Mouse (Mus musculus): ENCODE data around the gene Phyhd1.

The Phyhd1 gene

DNA sequence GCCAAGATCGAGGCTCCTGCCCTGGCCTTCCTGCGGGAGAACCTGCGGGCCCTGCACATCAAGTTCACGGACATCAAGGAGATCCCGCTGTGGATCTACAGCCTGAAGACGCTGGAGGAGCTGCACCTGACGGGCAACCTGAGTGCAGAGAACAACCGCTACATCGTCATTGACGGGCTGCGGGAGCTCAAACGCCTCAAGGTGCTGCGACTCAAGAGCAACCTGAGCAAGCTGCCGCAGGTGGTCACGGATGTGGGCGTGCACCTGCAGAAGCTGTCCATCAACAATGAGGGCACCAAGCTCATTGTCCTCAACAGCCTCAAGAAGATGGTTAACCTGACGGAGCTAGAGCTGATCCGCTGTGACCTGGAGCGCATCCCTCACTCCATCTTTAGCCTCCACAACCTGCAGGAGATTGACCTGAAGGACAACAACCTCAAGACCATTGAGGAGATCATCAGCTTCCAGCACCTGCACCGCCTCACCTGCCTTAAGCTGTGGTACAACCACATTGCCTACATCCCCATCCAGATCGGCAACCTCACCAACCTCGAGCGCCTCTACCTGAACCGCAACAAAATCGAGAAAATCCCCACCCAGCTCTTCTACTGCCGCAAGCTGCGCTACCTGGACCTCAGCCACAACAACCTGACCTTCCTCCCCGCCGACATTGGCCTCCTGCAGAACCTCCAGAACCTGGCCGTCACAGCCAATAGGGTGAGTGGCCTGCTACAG, 9.2 kb upstream of the Phyhd1 start:
- DNase-seq = peak; percentile 93

DNA sequence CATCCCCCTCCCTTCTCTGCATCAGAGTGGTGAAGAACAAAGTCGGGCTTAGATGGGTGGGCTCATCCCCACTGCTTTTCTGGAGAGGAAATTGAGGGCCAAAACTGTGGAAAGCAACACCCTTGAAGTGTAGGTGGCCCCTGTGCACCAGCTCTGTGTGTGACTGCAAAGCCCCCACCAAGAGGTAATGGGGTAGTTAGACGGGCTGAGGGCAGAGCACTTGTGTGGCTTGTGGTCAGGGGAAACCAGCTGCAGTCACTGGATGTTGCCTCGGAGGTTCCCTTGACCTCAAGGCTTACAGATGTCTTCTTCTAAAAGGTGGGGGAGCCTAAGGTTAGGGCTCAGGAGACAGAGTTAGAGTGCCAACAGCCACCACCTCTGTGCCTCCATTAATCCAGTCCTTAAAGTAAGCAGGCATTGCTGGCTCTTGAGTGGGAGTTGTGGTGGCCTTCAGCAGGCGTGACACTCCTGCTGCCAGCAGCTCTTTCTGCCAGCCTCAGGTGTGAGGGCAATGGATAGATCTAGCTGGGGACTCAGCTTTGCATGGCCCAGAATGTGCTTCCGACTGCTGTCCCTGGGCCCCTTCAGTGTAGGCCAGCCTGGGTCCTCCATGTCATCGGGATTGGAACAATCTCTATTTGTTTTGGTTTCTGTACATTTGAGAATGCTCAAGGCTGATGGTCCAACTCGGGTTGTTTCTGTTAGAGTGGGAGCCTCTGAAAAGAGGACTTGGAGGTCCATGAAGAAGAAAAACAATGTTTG, 8.1 kb upstream of the Phyhd1 start:
- peak; percentile 94 for DNase-seq

DNA sequence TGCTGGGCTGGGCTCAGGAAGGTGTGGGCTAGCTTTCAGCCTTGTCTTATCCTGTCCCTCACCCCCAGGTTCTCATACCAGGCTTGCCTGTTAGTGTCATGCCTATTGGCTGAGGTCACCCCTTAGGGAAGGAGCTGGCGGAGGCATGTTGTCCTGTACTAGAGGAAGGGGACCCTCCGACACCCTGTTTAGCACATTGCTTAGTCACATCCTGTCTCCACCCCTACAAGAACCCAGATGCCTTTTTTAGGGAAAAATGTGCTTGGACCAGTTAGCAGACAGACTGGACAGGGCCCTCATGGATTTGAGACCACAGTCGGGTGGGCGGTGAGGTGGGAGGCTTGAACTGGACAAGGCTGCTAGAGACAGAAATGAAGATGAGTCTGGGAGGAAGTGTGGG, 7.4 kb upstream of the Phyhd1 start:
- peak; percentile 100 for DNase-seq

DNA sequence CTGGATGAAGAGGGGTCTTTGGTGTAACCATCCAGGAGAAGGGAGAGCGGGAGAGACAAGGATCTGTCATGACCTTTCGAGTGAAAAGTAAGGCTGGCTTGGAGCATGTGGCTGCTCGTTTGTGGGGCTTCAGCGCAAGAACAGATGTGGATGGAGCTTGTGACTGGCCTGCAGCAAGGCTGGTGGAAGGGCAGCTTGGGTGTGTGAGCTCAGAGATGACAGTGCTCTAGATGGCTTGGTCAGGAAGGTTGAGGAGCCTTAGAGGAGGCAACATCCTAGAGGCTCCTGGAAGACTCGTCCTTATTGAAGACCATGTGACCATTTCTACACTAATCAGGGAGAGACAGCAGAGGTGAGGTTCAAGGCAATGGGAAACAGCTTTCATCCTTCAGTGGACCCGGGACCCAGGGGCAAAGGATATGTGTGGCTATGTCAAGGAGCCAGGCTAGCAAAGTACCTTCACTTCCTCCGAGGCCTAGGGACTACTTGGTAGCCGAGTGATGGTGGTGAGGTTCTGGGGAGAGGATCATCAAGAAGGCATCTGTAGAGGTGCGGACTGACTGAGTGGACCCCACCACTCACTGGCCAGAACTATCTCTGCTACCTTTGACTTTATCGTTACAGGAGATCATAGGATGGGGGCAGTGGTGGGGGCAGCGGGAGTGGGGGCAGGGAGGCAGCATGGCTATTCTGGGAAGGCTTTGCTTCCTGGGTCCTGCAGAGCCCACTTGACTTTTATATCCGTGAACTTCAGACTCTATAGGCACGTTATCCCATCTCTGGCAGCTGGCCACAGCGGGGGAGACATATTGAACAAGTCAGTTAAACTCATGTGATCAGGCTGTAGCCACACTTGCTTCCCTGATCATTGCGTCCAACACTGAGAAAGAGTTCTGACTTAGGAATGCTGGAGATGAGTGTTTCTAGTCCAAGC, 6.6 kb upstream of the Phyhd1 start:
- peak; percentile 95 for DNase-seq

DNA sequence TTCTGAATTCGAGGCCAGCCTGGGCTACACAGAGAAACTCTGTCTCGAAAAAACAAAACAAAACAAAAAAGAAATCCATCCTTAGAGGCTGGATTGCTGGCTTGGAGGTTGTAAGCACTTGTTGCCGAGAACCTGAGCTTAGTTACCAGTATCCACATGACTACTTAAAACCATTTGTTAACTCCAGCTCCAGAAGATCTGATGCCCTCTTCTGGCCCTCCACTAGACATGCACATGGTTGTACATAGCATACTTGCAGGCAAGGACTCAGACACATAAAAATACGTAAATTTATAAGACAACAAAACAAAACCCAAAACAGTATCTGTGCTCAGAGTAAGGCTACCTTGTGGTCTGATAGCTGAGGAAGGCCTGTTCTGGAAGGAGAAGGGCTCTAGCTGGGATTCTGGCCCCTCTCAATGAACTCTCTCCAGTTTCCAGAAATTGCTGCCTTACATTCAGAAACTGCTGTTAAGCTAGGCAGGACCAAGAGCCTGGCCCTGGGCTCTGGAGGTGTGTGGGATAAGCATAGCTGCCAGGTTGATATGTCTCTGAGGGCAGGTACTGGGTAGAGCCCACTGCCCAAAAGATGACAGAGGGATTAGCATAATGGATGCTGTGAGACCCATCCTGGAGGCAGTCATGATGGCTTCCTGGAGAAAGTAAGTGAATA, 4.8 kb upstream of the Phyhd1 start:
- peak; percentile 90 for DNase-seq

DNA sequence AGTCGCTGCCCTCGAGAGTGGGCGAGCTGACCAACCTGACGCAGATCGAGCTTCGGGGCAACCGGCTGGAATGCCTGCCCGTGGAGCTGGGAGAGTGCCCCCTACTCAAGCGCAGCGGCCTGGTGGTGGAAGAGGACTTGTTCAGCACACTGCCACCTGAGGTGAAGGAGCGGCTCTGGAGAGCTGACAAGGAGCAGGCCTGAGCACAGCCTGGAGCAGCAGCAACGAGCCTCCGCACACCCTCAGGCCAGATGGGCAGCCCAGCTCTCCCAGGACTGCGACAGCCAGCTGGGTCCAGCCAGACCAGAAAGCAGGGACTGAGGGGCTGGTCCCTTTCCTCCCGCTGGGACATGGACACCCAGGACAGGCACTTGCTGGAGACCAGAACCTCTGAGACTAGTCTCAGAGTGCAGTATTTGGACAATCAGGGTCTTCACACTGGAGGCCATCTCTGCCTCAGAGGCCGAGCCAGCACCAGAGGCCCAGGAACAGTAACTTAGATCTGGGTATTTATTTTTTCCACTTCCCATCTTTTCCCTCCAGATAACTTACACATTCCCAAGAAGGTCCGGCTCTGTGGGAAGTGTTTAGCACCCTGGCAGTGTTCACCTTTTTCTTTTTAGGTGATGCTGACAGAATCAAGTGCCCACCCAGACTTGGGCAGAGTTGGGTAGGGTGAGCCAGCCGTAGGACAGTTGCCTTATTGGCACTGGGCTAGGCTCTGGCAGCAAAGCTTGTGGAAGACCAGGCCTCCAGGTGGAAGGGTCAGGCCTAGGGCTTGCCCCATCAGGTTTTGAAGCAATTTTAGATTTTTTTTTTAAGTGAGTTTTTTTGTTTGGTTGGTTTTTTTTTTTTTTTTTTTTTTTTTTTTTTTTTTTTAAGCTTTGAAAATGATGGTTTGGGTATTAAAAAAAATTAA, 3.8 kb upstream of the Phyhd1 start:
- DNase-seq = peak; percentile 94

DNA sequence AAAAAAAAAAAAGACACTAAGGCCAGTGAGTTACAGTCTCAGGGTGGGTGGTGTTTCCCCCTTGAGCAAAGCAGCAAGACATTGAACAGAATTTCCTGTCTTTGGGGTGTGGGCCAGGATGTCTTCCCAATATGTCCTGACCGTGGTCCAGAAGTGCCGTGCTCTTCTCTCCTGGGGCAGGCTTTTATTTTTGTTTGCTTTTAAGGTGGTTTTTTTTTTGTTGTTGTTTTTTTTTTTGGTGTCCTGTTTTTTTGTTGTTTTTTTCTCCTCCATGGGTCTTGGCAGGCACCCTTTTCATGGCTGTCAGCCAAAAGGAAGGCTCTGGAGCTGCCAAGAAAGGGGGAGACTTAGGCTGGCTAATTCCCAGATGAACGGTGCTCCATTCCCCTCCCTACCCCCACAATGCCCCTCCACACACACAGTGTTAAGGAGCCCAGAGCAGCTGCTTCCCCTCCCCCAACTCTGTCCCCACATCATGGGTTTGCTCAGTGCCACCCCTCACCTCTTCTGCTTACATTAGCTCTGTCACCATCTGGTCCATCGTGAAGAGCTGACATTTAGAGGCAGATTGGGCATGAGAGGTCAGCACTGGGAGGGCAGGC, 3.1 kb upstream of the Phyhd1 start:
- DNase-seq = peak; percentile 97

DNA sequence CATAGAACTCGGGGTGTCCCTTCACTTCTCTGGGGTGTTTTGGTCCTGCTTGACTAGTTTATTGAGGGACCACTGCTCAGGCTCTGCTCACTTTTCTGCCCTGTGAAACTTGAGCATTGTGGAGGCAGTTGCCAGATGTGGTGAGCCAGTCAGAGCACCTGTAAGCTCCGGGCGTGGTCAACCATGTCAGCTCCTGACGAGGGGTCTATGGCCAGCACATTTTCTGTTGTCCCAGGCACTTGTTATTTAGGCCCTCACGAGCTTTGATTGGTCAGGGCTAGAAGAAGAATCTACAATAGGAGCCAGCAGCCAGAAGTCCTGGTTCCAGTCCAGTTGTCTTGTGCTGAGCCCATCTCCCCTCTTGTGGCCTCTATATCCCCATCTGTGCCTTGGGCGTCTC, 2.2 kb upstream of the Phyhd1 start:
- DNase-seq = peak; percentile 93

DNA sequence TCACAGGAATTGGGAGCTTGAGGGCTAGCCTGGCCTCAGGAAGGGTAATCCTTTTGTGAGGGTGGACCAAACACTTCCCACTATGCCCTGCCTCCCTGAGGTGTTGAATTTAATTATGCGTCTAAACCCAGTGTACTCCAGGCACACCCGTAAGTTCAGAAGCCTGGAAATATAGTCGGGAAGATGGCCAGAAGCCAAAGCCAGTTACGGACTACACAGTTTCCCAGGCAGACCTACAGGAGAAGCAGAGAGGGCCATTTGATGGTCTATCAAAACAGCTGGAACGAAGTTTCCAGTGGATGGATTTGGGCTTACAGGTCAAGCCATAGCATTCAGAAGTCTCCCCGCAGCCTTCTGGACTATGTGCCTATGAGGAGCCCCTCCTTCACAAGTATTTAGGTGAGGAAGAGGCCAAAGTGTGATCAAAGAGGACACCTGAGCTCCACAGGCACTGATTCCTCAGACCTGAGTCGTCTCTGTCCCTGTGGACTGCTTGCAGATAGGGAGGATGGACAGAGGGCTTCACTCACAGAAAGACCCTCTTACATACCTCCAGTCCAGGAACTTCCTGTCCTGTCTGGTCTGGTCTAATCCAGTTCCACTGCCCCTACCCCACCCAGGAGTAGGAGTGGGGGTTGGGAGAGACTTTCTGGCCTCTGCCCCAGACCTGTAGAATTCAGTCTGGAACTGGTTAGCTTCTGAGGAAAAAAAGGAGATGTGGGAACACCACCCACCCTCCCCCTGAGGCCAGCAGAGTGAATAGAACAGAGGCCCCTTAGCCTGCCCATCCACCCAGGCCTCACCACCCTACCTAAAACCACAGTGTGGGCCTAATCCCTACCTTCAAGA, 1.1 kb upstream of the Phyhd1 start:
- peak; percentile 95 for DNase-seq

DNA sequence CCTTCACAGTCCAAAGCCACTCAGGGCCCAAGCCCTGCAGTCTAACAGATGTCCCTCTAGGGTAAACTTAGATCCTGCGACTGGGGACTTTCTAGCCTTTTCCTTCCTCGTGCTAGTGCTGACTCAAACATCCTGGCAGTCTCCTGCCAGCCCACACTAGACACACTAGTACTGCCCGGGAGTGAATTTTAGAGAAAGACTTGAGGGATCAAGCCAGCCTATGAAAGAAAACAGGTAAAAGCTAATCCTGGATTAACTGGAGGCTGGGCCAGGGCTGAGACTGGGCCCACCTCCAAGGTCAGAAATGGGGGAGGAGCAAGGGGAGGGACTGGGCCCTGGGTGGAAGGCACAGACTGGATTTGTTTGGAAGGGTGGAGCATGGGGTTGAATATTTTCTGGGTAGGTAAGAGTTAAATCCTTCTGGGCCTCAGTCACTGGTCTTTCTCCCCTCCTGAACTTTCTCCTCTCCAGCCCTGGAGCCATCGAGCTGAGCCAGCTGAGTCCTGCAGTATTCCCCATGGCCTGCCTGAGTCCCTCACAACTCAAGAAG, 464 bp downstream of the Phyhd1 start:
- DNase-seq = peak; percentile 98

DNA sequence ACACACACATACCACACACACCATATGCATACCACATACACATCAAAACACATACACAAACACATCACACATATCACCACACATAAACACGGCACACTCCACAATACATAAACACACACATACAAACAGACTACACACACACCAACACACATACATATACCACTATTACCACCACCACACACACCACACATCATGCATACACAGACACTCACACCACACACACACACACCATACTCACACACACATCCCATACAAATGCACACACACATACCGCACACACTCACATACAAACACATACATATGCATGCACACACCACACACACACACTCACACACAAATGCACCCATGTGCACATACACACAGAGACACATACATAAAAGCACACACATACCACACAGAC, 1.5 kb downstream of the Phyhd1 start:
- no peak for DNase-seq

DNA sequence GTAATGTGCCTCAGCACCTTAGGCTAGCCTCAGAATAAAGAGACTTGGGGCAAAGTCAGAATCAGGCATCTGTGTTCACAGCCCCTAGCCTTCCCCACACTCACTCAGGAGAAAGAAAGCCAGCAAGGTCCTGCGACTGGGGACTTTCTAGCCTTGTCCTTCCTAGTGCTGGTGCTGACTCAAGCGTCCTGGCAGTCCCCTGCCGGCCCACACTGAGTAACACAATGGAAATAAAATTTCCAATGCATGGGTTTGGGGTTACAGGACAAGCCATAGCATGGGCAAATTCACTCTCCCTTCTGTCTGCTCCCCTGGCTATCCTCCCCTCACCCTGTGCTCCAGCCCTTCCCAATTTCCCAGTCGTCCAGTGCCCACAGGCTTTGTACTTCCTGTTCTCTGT, 2.4 kb downstream of the Phyhd1 start:
- peak; percentile 93 for DNase-seq

DNA sequence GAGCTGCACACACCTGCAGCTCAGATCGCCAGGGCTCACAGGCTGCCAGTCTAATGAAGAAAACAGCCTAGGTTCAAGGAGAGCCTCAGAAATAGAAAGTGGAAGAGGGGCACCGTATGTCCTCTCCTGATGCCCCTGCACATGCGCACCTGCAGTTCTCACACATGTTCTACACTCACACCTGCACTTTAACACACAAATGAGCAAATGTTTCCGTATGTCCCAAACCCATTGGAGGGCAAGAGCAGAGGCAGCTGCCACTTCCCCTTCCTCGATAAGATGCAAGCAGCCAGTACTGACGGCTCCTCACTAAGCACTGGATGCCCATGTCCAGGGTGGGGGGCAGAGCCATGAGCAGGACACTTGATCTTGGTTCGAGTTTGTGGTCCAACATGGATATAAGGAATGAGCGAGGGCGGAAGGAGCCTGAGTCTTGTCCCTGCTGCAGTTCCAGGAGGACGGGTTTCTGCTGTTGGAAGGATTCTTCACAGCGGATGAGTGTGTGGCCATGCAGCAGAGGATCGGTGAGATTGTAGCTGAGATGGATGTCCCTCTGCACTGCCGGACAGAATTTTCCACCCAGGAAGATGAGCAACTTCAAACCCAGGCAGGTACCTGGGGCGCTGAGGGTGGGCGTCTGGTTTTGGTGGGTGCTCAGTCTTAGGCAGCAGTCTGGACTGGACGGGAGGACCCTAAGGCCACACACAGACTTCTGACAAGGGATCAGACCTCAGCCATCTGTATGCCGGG, 3.4 kb downstream of the Phyhd1 start:
- DNase-seq = peak; percentile 95

DNA sequence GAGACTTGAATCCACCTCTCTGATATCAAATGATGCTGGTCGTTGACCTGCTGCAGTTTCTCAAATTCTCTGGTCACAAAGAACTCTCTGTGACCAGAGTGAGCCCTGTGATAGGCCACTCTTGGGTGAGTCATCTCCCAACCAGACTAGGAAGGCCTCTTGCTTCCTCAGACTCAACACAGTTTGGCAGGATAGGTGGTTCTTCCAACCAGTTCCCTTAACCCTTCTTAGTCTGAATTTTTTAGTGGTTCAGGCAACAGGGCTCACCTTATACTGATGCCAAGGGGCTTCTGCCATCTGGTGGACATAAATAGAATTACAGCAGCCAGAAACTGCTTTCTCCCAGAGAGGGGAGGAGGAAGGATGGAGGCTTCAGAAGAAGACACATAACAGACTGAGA, 4.1 kb downstream of the Phyhd1 start:
- peak; percentile 99 for DNase-seq

DNA sequence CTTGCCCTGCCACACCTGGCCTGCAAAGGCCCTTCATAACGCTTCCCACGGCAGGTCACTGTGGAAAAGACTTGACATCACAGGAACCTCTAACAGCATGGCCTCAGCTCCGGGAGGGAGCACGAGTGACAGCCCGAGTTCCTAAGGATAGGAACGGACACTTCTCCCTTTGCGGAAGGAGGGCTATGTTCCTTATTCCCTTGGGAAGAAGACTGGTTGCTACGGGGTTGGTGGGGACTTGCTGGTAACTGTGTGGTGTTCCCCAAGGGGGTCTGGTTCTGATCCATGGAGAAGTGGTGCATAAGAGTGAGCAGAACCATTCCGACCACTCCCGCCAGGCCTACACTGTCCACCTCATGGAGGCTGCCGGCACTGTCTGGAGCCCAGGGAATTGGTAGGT, 14.7 kb downstream of the Phyhd1 start, which contains the start of gene Gm28038:
Gene Gm28038, plus strand, starts transcription at position 301 of the 400 bp plus-strand sequence.
- DNase-seq = peak; percentile 86

DNA sequence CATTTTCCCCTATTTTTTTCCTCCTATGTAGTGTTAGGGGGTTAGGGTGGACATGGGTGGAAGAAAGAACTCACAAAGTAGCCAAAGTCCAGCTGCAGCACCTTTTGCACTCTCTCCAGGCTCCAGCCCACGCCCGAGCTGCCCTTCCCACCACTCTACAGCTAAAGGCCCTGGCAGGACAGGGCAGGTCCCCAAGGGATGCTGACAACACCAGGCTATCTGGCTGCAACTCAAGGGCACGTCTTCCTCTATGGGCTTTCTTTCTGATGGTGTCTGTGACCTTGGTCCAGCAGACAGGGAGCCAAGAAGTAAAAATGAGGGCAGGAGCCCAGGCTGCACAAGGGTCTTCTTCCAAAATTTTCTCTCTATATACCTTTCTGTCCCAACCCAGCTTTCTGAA, 15.6 kb downstream of the Phyhd1 start:
- DNase-seq = peak; percentile 91

DNA sequence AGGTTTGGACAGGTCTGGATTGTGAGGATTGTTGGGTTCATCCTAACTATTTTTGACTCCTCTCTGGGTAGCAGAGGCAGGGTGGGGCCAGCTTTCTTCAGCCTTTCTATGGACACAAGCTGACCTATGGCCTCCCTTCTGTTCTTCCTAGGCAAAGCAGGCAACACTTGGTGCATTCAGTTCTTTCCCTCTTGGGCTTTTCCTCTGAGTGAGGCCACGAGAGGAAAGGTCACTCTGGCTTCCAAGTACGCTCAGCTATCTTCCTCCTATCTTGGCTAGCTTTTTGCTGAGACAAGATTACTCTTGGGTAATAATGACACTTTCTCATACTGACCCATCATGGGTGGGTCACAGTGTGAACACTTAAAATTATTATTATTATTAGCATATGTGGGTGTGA, 17.2 kb downstream of the Phyhd1 start:
- DNase-seq = no peak

DNA sequence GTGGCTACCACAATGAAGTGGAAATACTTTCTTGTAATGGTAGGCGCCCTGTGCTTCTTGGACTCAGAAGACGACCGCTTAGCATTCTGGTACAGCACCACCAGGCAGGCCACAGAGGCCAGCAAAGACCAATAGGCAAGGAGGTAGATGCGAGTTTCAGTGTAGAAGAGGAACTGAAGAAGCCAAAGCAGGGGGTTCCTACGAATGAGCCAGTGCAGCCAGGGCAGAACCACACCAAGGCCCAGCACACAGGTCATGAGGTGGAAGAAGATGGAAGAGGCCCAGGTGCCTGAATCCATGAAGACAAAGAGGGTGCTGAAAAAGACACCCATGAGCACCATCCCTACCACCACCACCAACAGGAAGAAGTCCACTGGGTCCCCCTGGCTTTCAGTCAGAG, 19.0 kb downstream of the Phyhd1 start:
- peak; percentile 90 for DNase-seq

All from heart, adult 11 months (tissue).